Mouse (Mus musculus) cerebellum, adult 2 months (tissue): ENCODE measurements at regions not wholly inside any gene's neighbourhood (a gene's known extent, or its start where the extent isn't known, plus 50 kb on each side); places are given as distances from the start of the nearest gene placed in this dataset.

Experiments
- DNase-seq, 2 experiments: peaks; one replicate each; pipeline ENCODE4 v3.0.0; 2021
- H3K27ac ChIP-seq: fragments of 200-500 bp; 2 replicates; pipeline ENCODE4 v1.5.1; 2012; ENCODE audit warnings: low read length, control low read depth, inconsistent platforms; ENCODE audit not compliant: insufficient read depth
- H3K27me3 ChIP-seq: fragments of 200-500 bp; 2 replicates; pipeline ENCODE4 v1.6.1; 2012; ENCODE audit warnings: inconsistent platforms, mild to moderate bottlenecking, low read length, moderate library complexity; ENCODE audit not compliant: control insufficient read depth, insufficient read depth
- H3K4me1 ChIP-seq: fragments of 200-500 bp; 2 replicates; pipeline ENCODE4 v1.6.1; 2011; ENCODE audit warnings: low read length; ENCODE audit not compliant: control insufficient read depth, insufficient read depth
- H3K4me3 ChIP-seq: fragments of 200-500 bp; replicated peaks from 2 replicates; pipeline ENCODE3; 2011; ENCODE audit warnings: mild to moderate bottlenecking, low read depth, low read length, control low read depth; ENCODE audit not compliant: insufficient read depth
- CTCF ChIP-seq: fragments of 200-500 bp; IDR thresholded peaks from 2 replicates; pipeline ENCODE4 v1.5.1; 2011; ENCODE audit warnings: low read depth, mild to moderate bottlenecking, control low read depth, low read length, moderate library complexity, borderline replicate concordance; ENCODE audit not compliant: insufficient read depth
- POLR2A ChIP-seq: fragments of 200-500 bp; IDR thresholded peaks from 2 replicates; pipeline ENCODE4 v1.6.1; 2011; ENCODE audit warnings: low read length, control low read depth, borderline replicate concordance; ENCODE audit not compliant: insufficient read depth
- WGBS: fragments of 180-500 bp; shearing (Covaris S2); methylation state at CpG from one replicate; pipeline ENCODE4 v1.1.7; 2018; 5-methylcytosine and 5-hydroxymethylcytosine counted together

- TF ChIP-seq POLR2A (no peak), CTCF (no peak)
- WGBS: 85% methylated on average over 4 of the region's 4 CpGs
- Histone ChIP-seq H3K27me3 (no peaks in the 10 kb centered on the region), H3K4me1 (no peaks in the 10 kb centered on the region), H3K4me3 (no peak overlapping the region), H3K27ac (no peak overlapping the region)
- no peak for DNase-seq
These were observed 118.9 kb upstream of the Tbl1x start for GRCm38 (mm10) chrX:77391760-77392446.

- Histone ChIP-seq H3K27me3 (no peaks in the 10 kb centered on the region), H3K27ac (no peak overlapping the region), H3K4me1 (no peaks in the 10 kb centered on the region), H3K4me3 (no peak overlapping the region)
- TF ChIP-seq CTCF (no peak), POLR2A (no peak)
- WGBS: 90% methylated on average over 3 of the region's 3 CpGs
- no peak for DNase-seq
These were observed 103.9 kb upstream of the Tbl1x start for GRCm38 (mm10) chrX:77406896-77407295.

GRCm38 (mm10) chrX:77407925-77408324, 102.9 kb upstream of the Tbl1x start:
- WGBS: 12% methylated on average over 3 of the region's 3 CpGs
- no peak for TF ChIP-seq CTCF
- TF ChIP-seq POLR2A: no peak

GRCm38 (mm10) chrX:77409370-77409769, 101.4 kb upstream of the Tbl1x start:
- TF ChIP-seq POLR2A: no peak
- no peaks in the 10 kb centered on the region for H3K27me3 ChIP-seq
- WGBS: 14% methylated on average over 7 of the region's 7 CpGs
- peak; percentile 63 to 79 for DNase-seq
- no peaks in the 10 kb centered on the region for H3K4me1 ChIP-seq
- H3K4me3 ChIP-seq: no peak overlapping the region
- H3K27ac ChIP-seq: peak overlapping the region; percentile 72; the same call in 1 of the 2 replicates

More at GRCm38 (mm10) chrX:77407925-77408324, 102.9 kb upstream of the Tbl1x start:
- DNase-seq: peak in 1 of 2 experiments; percentile 25
- H3K27me3 ChIP-seq: no peaks in the 10 kb centered on the region
- H3K27ac ChIP-seq: no peak overlapping the region
- no peak overlapping the region for H3K4me3 ChIP-seq
- no peaks in the 10 kb centered on the region for H3K4me1 ChIP-seq

- no peaks in the 10 kb centered on the region for H3K27me3 ChIP-seq
- H3K4me3 ChIP-seq: no peak overlapping the region
- no peaks in the 10 kb centered on the region for H3K4me1 ChIP-seq
- TF ChIP-seq CTCF: no peak
- no peak for TF ChIP-seq POLR2A
- no peak for DNase-seq
- no peak overlapping the region for H3K27ac ChIP-seq
These were observed 100.0 kb upstream of the Tbl1x start for GRCm38 (mm10) chrX:77410812-77411211.

- H3K4me1 ChIP-seq: no peaks in the 10 kb centered on the region
- no peak for DNase-seq
- H3K27ac ChIP-seq: no peak overlapping the region
- no peak for TF ChIP-seq CTCF
- H3K27me3 ChIP-seq: no peaks in the 10 kb centered on the region
- no peak overlapping the region for H3K4me3 ChIP-seq
These were observed 96.7 kb upstream of the Tbl1x start for GRCm38 (mm10) chrX:77414156-77414555.

- Histone ChIP-seq H3K4me1 (no peaks in the 10 kb centered on the region), H3K27me3 (no peaks in the 10 kb centered on the region), H3K27ac (no peak overlapping the region), H3K4me3 (no peak overlapping the region)
- no peak for TF ChIP-seq CTCF
- TF ChIP-seq POLR2A: no peak
- no peak for DNase-seq
These were observed 93.0 kb upstream of the Tbl1x start for GRCm38 (mm10) chrX:77417766-77418165.

GRCm38 (mm10) chrX:77422206-77422605, 88.6 kb upstream of the Tbl1x start:
- 72% methylated on average over 2 of the region's 2 CpGs for WGBS
- Histone ChIP-seq H3K4me1 (peaks cover under 1% of the 10 kb centered on the region; the same call in 1 of the 2 replicates), H3K27me3 (no peaks in the 10 kb centered on the region), H3K4me3 (no peak overlapping the region), H3K27ac (no peak overlapping the region)
- TF ChIP-seq POLR2A (no peak), CTCF (no peak)
- no peak for DNase-seq
